Mouse (Mus musculus) MEL (cell line): ENCODE measurements at regions not wholly inside any gene's neighbourhood (a gene's known extent, or its start where the extent isn't known, plus 50 kb on each side); places are given as distances from the start of the nearest gene placed in this dataset.

Source experiments
- CTCF ChIP-seq, 3 experiments: IDR thresholded peaks in 2 of 3; conservative IDR thresholded peaks in 1 of 3; 2 replicates each; pipeline ENCODE4 v1.5.1; 2011 to 2012; ENCODE audit warnings: low read length in 3 of 3, low read depth in 2 of 3, mild to moderate bottlenecking in 2 of 3, improper control_type of control experiment in 1 of 3, inconsistent platforms in 1 of 3, mixed read lengths in 1 of 3, moderate library complexity in 1 of 3; ENCODE audit not compliant: control insufficient read depth in 1 of 3, insufficient read depth in 1 of 3, poor library complexity in 1 of 3, severe bottlenecking in 1 of 3
- E2F4 ChIP-seq: IDR thresholded peaks from 2 replicates; pipeline ENCODE4 v1.6.1; 2011; ENCODE audit warnings: low read depth, low read length, improper control_type of control experiment, borderline replicate concordance
- MAZ ChIP-seq: IDR thresholded peaks from 2 replicates; pipeline ENCODE4 v1.6.1; 2012; ENCODE audit warnings: low read depth, mild to moderate bottlenecking, inconsistent platforms, low read length, improper control_type of control experiment
- TBP ChIP-seq: IDR thresholded peaks from 2 replicates; pipeline ENCODE4 v1.8.0; 2011; ENCODE audit warnings: low read depth, low read length, improper control_type of control experiment
- ZC3H11A ChIP-seq: IDR thresholded peaks from 2 replicates; pipeline ENCODE4 v1.6.1; 2012; ENCODE audit warnings: low read depth, mild to moderate bottlenecking, inconsistent platforms, low read length, improper control_type of control experiment

DNA sequence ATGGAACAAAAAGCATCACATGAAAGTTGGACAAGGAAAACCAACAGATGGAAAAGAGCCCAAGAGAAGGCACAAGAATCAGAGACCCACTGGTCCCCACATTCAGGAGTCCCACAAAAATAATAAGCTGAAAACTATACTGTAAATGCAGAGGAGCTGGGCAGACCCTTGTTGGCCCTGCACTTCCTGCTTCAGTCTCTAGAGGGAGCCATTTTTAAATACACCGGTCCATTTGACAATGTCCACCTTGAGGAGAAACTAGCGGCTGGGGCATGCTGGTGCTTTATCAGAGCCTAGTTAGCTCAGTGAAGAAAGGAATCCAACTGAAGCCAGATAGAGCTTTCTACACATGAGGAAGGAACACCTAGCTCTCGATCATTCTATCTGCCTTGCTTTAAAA, 90.1 kb upstream of the Tmem150c start:
- peak; percentile 58 to 80 (median 69) for TF ChIP-seq CTCF (IDR thresholded peaks at IDR 0.05 in 2 of 3, conservative IDR thresholded peaks at IDR 0.05 in 1 of 3; ENCODE audit: control insufficient read depth in 1 of 3, insufficient read depth in 1 of 3, low read depth in 2 of 3, low read length in 3 of 3, poor library complexity in 1 of 3, severe bottlenecking in 1 of 3)
- no peak for TF ChIP-seq MAZ
- TF ChIP-seq TBP, result no peak
- 0 out of 2 replicates have a peak, but pooled peaks have one; percentile 19 for TF ChIP-seq ZC3H11A
- TF ChIP-seq E2F4, result no peak
